In genomic region chr14:46831837-46832333, GRCm38 (mm10) we compare ENCODE assay signal across 8 mouse cellular contexts. TPM values are rescaled to one million over a fixed set of nuclear protein-coding genes. Genes with fewer than 3 reads are reported as not detected.
DNase-seq lines count a peak whose midpoint lies in the region; ATAC-seq lines count a peak whose summit lies in the region.

TSS of gene Cgrrf1 (plus strand) at chr14:46832125.

- no peaks in the 10 kb centered on the region for H3K36me3 ChIP-seq in lung, embryonic 16.5 days (ENCODE audit: control insufficient read depth, insufficient read depth, low read length)

- peak within 1 kb of the TSS; percentile 90 for H3K27ac ChIP-seq in lung, embryonic 16.5 days (ENCODE audit: low read length)

- peak; percentile 92 for DNase-seq in MEL-GATA-1-ER (ENCODE audit: extremely low read depth, low read depth)
- DNase-seq in cerebellum, adult 8-10 months = peak; percentile 96
- DNase-seq in forelimb bud, embryonic 11.5 days (ENCODE audit: low read depth, low spot score) = peak; percentile 96
- peak; percentile 90 for DNase-seq in layer of hippocampus, adult 9-10 months (ENCODE audit: low spot score)
- peak; percentile 84 for DNase-seq in ovary, postnatal 10 days (ENCODE audit: low spot score)
- DNase-seq in thymus, postnatal 10 days (ENCODE audit: low spot score in 2 of 2) = peak; percentile 72 to 73

- peak; percentile 99 for ATAC-seq in hematopoietic stem cell, adult 5-6 weeks (replicated peaks in 1 of 2; ENCODE audit: insufficient read depth in 1 of 2, low FRiP score in 2 of 2, low TSS enrichment in 1 of 2, low read depth in 1 of 2, poor library complexity in 2 of 2, severe bottlenecking in 2 of 2)
- ATAC-seq in lung, embryonic 16.5 days (ENCODE audit: low read depth) = peak; percentile 99

- peaks cover 9% of the 10 kb centered on the region; the same call in 1 of the 2 replicates for H3K4me1 ChIP-seq in lung, embryonic 16.5 days (replicated peaks; ENCODE audit: control insufficient read depth, insufficient read depth, low read length)

- under 1% methylated on average over 32 of the region's 32 CpGs for WGBS in lung, embryonic 16.5 days

- H3K9me3 ChIP-seq in lung, embryonic 16.5 days (ENCODE audit: control insufficient read depth, low read length) = no peaks in the 10 kb centered on the region

- H3K4me2 ChIP-seq in lung, embryonic 16.5 days (ENCODE audit: low read depth, low read length) = peak within 1 kb of the TSS; percentile 71

- peak within 1 kb of the TSS; percentile 92 for H3K9ac ChIP-seq in lung, embryonic 16.5 days (ENCODE audit: low read length)

- no peaks in the 10 kb centered on the region for H3K27me3 ChIP-seq in lung, embryonic 16.5 days (ENCODE audit: control insufficient read depth, insufficient read depth, low read depth, low read length)

- H3K4me3 ChIP-seq in lung, embryonic 16.5 days (ENCODE audit: low read length) = peak within 1 kb of the TSS; percentile 90

RNA-seq across cellular contexts. Expression of gene Cgrrf1, which starts in this region (rescaled TPM):
- 15.0 and 17.0 TPM in 2 replicates for total RNA-seq in hematopoietic stem cell, adult 5-6 weeks (2017)
- 48.1 and 49.0 TPM in 2 replicates for polyA plus RNA-seq in lung, embryonic 16.5 days (2015; fragmentation: Nextera tagmentation; extraction: Ambion mirVana)

Comparison
In these comparisons a context has a peak if more than half of its experiments do, and no peak if none do; other contexts are left out.
1. Peak in every context shown above with its lines: DNase-seq, ATAC-seq, H3K4me3 ChIP-seq and H3K27ac ChIP-seq.